Mouse (Mus musculus) 416B (cell line): ENCODE results near the gene Efcab14.

Source experiments
- DNase-seq: peaks from one replicate; pipeline ENCODE4 v3.0.0; 2011; ENCODE audit warnings: low read depth

Efcab14 gene

DNA sequence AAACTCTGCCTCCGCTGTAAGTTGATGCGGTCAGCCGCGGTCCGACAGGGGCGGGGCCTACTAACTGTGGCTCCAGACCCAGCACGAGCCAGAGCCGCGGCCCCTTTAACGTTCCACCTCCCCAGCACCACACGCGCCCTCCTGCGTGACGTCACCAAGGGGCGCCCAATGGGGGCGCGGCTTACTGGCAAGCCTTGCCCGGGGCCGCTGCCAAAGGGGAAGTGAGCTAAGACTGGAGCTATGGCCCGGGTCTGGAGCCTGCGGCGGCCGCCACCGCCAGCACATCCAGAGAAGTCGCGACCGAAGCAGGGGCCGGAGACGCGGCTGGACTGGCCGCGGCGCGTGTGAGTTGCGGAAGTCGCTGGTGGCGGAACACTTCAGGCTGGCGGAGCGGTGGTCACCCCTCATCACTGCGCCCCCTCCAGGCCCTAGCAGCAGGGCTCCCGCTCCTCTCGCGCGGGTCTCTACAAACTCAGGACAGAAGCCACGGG lies at the start of gene Efcab14:
Efcab14 (plus strand) TSS at position 194 of the 491 bp plus-strand sequence.
- DNase-seq, result peak; percentile 99

DNA sequence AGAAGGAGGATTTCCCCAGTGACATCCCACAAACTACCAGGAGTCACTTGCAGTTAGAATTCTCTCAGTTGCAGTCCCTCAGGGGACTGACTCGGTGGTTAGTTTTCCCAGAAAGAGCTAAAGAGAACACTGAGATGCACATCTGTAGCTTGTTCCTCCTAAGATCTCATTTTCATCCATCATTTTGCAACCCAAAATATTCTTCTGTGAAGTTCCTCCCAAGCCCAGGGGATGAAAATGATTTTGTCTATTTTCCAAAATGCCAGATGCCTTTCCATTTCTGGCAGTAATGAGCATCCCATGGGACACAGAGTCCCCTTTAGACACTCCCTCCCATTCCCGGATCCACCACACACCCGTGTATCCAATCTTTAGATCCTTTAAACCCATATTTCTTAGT lies 36.1 kb upstream of the Efcab14 start:
- DNase-seq, result no peak

DNA sequence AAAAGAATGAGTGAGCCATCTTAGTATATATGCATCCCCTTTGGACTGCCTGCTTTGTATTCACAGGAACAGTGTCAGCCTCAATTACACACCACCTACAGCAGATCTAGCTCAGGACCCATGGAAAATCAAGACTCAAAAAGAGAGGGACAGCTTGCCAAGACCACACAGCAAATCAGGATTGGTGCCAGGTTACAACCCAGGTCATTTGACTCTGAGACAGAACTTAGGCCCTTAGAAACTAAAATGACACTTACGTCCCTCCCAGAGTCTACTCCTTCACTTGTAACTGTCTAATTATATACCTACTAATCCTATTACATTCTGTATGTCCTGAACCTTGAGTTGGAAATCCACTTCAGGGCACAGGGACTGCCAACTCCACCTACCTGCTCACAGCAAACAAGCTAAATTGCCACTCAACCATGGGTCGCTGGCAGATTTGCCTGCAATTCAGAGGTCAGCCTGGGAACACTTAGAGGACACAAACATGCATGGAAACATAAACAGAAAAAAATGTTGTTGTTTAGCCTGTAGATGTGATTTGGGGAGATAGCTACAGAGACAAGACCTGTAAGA lies 33.5 kb upstream of the Efcab14 start:
- DNase-seq, result no peak

DNA sequence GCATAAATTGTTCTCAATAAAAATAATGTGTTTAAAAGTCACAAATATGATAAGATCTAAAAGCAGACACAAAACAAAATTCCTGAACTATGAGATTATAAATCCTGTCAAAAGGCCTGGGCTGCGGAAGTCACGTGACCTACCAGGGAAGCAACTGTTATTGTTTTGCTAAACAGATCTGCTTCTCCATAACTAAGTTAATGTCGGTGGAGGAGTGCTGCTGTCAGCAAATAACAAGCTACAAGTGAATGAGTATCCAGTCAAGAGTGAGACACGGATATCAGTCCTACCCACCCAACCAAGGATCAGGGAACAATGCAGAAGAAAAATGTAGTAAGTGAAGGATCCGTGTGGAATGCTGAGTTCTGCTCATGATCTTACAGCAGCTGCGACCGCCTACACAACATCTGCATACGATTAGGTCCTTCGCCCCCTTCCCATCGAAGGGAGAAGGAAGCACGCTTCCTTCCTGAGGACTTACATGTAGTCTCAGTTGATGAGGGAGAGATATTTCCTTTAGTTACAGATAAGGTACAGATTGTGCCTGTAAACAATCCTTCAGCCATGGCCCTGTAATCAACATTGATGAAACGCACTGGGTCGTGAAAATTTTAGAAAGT lies 28.5 kb upstream of the Efcab14 start:
- no peak for DNase-seq

DNA sequence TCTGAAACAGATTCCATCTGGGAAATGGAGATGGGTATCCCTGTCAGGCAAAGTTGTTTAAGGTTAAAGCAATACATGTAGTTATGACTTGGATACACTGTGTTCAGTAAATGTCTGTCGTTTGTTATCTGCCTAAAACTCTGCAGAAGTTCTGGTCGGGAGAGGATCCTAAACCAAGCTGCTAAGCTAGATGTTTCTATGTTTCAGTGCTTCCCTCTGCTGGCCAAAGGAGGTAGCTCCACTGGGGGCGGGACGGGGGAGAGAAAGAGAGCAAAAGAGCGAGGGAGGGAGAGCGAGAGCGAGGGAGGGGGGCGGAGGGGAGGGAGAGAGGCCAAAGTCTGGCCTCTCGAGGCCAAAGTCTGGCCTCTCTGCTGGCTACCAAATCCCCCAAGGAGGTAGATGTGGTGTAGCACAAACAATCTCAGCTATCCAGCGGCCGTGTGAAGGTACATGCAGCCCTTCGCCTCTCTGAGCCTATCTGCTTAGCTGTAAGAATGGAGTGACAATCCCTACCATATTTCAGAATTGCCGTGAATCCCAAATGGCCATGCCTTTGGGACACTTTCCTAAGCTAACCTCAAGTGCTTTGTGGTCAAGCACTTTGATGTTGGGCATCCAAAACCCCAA lies 27.6 kb upstream of the Efcab14 start:
- DNase-seq, result peak; percentile 59

DNA sequence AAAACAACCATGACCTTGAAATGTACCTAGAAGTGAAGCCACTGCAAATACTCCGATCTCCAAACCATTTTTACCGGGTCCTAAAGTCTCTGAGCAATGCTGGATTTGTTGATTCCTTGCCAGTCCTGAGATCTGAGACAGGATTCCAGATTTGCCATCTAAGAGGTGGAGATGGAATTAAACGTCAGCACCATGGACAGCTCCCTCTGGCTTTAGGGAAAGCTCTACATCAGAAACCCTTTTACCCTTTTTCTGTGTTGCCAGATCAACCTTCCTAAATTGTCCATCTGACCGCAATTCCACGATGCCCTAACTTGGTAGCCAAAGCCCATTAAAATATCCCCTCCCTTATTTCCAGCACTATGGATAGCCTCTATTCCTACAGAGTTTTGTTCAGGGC lies 8.8 kb upstream of the Efcab14 start:
- DNase-seq, result peak; percentile 62

DNA sequence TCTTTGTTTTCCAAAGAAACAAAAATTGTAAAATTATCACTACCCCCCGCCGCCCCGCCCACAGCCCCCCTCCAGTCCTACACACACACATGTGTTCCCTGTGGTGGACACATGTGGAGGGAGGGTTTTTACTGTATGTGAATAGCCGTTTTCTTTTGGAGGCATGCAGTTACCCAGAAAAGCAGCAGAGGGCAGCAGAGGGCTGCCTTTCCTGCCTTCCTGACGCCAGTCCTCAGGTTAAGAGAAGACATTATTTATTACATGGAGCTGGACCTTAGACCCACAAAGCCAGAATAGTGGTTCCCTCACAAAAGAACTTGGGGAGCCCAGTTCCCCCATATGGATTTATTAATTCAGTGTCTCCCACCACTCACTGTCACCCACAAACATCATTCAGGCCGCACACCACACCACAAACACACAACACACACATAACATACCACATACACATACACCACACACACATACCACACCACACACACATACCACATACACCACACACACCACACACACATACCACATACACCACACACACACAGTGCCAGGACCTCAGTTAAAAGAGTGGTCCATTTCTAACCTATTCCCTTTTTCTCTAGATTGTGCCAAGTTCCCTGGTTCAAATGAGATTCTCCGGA lies 5.8 kb upstream of the Efcab14 start:
- DNase-seq, result peak; percentile 82

DNA sequence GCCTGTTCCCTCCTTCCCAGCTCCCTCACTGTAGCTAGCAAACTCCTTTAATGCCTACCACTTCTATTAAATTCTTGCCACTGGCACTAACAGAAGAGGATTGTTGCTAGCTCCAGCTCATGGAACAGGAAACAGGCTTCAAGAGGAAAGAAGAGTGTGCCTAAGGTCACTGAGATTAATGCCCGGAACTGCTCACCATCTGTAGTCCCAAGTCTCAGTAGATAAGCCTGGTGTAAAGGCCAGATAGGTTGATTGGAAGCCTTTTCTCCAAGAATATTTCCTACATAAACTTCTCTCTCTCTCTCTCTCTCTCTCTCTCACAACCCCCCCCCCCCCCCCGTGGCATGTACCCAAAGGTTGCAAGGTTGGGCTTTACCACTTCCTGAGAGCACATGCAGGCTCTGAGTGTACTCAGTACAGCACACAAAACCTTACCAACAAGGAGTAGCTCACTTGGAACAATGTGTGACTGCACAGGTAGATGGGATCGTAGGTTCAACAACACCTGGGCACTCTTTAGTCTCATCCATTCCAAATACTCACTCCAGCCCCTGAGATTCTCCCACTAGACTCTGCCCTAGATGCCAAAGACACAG lies 5.2 kb upstream of the Efcab14 start:
- DNase-seq, result peak; percentile 84

DNA sequence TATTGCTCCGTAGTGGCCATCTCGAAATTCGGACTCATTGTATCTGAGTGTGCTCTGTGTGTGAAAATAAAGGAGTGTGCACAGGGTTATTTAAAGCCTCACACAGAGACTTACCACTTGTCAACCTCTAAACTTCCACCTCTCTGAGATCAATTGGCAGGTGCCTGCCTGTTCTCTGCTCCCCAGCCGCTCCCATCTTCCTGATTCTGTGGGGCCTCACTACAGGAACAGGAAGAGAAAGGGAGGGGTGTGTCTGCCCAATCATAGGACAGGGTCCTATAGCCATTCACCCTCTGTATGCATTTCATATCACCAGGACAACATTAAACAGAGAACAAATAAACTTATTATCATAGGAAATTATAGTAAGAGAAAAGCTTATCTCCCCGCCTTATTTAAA lies 3.8 kb upstream of the Efcab14 start:
- DNase-seq, result no peak

DNA sequence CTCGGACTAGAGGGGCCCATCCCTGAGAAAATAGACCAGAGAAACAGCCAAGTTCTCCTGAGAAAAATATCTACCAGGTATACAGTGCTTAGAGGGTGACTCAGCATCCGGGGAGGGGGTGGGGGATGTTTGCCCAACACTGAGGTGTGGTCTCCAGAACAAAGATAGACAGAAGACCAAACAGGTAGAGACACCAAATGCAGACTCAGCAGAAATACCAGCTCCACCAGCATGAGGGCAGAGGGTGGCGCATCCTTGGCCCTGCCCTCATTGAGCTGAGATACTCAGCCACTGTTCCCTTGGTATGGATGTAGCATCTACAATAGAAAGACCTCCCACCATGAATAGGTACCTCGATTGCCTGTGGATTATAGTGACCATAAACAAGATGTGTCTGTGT lies 2.7 kb upstream of the Efcab14 start:
- DNase-seq, result no peak

DNA sequence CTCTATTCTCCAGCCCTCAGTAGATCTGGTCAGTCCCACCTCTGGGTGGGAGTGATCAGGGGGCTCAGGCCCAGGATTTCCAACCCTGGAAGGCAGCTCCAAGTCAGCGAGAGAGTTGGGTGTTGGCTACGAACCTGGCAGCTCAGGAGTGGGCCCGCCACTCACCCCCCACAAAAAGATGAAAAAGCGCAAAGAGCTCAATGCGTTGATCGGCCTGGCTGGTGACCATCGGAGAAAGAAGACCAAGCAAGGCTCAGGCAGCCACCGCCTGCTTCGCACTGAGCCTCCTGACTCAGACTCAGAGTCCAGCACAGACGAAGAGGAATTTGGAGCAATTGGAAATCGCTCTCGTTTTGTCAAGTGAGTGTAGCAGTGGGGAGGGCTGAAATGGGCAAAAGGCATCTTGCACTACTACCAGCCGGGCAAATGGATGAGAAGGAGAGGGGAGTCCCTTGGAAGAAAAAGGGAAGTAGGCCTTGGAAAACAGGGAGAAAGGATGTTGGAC lies 989 bp downstream of the Efcab14 start:
- peak; percentile 29 for DNase-seq

DNA sequence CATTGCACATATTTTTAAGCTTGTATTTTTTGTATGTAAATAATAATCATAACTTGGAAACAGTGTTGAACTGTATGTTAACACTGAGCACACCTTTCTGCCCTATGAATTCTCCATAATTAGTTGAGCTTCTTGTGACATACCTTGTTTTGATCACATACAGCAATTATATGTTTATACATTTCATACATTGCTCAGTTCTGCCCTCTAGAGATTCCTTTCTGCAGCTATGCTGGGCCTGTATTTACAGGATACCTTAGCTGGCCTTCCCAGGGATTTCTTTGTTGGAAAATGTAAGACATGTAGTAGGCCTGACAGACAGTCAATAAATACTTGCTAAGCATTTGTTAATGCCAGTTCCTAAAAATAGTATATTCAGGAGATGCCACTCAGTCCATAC lies 5.1 kb downstream of the Efcab14 start:
- DNase-seq, result no peak

DNA sequence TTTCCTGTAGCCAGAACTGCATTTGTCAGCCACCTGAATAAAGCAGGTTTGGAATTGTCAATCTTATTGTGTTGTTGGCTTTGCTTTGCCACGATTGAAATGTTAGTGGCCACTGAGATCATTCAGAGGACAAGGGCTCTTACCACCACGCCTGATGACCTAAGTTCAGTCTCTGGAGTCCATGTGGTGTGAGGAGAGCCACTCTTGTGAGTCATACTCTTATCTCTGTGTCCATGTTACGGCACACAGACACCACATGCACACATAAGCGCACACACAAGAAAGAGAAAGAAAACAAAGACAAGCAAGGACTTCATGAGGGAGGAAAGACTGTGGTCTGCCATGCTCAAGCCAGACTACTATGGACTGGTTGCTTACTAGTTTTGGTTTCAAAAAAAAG lies 5.6 kb downstream of the Efcab14 start:
- DNase-seq, result peak; percentile 97

DNA sequence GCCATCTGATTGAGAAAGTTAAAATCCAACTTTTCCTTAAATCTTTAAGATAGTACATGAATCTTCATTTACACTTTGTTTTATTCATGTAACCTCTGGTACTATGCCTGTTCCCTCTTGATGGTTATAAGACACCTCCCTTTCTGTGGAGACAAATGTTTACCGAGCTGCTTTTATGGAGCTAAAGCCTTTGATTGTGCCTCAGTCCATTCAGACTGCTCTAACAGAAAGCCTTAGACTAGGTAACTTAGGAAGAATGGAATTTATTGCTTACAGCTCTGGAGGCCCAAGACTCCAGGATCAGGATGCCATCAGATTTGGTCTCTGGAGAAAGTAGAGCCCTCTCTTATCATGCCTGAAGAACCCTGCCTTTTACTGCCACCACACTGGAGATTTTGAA lies 10.6 kb downstream of the Efcab14 start:
- DNase-seq, result no peak

DNA sequence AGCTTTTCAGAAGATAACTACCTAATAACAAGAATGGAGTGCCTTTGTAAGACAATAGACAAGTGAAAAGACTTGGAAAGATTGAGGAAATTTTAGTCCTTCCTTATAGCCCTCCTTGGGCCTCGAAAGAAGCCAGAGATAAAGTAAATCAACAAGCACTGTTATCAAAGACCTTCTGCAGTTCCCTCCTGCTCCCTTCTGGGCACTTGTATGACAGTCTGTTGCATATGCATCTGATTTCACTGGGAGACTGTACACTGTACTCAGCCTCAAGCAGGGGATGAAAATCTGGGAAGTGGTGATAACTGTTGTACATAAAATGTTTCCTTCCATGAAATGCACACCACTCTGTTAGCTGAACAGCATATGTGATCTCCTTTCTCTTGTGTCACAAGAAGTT lies 11.8 kb downstream of the Efcab14 start:
- DNase-seq, result no peak

DNA sequence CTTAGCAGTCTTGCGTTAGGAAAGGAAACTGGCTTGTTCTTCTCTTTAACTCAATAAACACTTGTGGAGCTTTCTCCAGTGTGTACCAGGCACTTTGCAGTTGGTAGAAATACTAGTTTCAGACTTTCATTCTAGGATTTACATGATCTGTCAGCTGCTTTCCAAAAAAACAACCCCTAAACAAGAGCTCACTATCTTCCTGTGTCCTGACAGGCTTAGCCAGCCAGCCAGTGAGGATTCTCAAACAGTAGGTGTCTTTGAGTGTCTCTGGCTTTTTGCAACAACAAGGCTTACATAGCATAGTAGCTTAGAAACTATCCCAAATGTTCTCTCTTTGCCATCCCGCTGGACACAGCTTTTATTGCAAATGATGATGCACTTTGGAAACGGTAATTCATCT lies 16.6 kb downstream of the Efcab14 start:
- no peak for DNase-seq

DNA sequence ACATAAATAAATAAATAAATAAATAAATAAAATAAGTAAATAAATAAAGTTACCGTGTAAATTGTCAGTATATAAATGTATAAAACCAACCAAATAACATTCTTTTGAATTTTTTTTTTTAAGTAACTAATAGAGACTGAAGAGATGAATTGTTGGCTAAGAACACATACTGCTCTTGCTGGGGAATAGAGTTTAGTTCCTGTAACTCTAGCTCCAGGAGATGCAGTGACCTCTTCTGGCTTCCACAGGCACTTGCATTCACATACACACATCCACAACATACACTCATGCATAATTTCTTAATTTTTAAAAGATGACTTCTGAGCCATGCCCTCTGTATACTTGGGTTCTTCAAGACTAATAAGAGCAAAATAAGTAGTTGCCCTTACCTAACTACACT lies 17.3 kb downstream of the Efcab14 start:
- peak; percentile 44 for DNase-seq

DNA sequence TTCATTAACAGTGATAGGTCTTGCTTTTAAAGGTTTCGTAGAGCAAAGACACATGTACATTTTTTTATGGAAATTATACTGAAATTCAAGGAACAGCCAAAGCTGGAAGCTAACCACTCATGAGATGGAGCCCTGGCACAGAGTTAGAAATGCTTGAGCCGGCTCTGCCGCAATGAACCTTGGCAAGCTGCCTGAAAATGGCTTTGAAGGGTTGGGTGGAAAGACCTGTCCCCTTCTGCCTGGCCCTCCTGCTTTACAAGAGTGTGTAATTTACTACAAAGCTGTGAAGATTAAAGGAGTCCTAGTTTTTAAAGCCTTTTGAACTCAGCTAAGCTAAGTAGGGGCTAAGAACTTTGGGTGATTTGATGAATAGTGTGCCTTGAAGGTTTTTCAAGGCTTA lies 23.7 kb downstream of the Efcab14 start:
- no peak for DNase-seq

DNA sequence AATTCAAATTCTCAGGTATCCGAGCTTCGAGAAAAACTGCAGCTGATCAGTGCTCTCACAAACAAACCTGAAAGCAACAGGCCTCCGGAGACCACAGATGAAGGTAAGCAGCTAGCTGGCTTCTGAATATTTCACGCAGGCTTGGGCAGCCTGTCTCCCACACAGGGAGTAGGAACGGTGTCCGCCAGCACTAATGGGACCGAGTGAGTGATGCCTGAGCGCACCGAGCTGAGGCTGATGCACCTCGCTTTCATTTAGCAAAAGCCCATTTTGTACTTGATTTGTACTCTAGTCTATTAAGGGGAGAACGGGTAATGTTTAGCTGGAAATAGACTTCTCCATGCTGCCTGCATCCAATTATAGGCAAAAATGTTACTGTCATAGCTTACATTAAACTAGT lies 27.0 kb downstream of the Efcab14 start:
- DNase-seq, result no peak

DNA sequence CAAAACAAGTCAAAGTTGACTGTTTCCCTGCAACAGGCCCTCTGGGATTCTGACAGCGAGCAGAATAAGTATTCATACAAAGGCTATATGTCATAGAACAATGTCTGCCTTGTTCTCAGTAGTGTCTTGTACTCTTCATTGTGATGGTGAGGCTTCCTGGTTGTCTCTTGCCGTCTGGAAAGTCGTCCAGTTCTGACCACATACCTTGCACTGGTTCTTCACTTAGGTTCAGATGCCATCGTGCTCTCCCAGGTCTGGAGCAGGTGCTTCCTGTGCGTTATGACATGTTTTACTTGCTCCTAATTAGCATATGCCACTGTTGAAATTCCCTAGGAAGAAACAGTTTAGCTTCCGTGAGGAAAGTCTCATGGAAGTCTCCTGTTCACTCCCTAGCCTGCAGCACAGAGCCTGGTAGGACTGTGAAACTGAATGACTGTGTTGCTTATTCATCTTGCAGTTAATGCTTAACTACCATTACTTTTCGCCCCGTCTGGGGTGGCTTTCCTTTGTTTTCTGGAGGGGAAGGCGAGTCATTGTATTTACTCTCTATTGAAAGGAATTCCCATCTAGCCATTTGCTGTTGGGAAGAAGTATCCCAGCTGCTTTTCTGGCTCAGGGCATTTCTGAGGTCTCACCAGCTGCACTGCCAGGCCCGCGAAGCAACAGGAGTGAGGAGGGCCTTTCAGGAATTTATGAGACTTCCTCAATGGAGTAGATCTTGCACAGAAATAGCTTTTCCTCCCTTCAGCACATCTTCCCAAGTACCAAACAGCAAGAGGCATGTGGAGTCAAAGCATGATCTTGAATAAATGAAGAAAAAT lies 30.3 kb downstream of the Efcab14 start:
- no peak for DNase-seq

DNA sequence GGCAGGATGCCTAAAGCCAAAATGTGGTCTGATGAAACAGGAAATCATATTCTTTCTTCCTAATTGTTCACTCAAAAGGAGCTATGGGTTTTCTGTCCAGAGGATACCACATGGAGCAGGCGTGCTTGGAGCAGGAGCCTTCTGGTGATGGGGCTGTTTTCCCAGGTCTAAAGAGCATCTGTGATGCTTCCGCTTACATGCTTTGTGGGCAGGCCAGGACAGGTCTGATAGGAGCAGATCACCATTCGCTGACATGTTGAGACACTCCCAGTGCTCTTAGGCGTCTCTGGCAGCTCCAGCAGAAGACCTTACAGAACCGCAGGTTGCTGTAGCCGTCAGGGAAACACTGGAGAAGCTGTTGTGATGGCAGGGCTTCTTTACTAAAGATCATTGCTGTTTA lies 37.5 kb downstream of the Efcab14 start:
- no peak for DNase-seq

DNA sequence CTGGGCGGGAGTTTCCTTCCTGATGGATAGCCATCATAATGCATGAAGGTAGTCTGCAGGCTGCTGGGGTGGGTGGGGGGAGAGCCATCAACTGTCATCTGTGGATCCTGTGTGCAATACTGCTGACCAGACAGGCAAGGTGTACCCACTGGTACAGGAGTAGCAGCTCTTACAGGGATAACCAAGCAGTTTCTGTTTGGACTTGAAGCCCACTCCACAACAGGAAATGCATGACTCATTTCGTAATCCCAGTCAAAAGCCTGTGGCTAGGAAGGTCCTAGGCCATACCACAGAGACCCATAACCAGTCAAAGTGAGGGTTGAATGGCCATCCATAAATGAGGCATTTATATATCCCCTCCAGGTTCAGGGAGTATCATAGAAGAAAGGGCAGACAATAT lies 40.1 kb downstream of the Efcab14 start:
- peak; percentile 71 for DNase-seq
